Mouse (Mus musculus) heart, embryonic 15.5 days (tissue): ENCODE measurements around the gene Ppp1r9b. TPM values are rescaled to one million over a fixed set of nuclear protein-coding genes. Genes with fewer than 3 reads are reported as not detected.

Experiments
- ATAC-seq: fragments of 200-750 bp; cut with Nextera tagmentation; replicated peaks from 2 replicates; pipeline ENCODE4 v1.8.0; 2017; ENCODE audit warnings: low read depth, moderate TSS enrichment; ENCODE audit not compliant: insufficient number of reproducible peaks, insufficient read depth, low FRiP score
- H3K27ac ChIP-seq: fragments of 300-500 bp; sonication (generic); 2 replicates; pipeline ENCODE4 v1.5.1; 2015; ENCODE audit warnings: mild to moderate bottlenecking, inconsistent platforms
- H3K27me3 ChIP-seq: fragments of 300-500 bp; sonication (generic); 2 replicates; pipeline ENCODE4 v1.6.1; 2015; ENCODE audit warnings: inconsistent platforms
- H3K36me3 ChIP-seq: fragments of 300-500 bp; sonication (generic); 2 replicates; pipeline ENCODE4 v1.6.1; 2015; ENCODE audit warnings: mild to moderate bottlenecking, inconsistent platforms
- H3K4me1 ChIP-seq: fragments of 300-500 bp; sonication (generic); replicated peaks from 2 replicates; pipeline ENCODE4 v1.6.1; 2015; ENCODE audit warnings: inconsistent platforms
- H3K4me2 ChIP-seq: fragments of 300-500 bp; sonication (generic); 2 replicates; pipeline ENCODE4 v1.6.1; 2015; ENCODE audit warnings: inconsistent platforms, mild to moderate bottlenecking, moderate library complexity
- H3K4me3 ChIP-seq: fragments of 300-500 bp; sonication (generic); 2 replicates; pipeline ENCODE4 v1.5.1; 2015; ENCODE audit warnings: mild to moderate bottlenecking, inconsistent platforms
- H3K9ac ChIP-seq: fragments of 300-500 bp; sonication (generic); 2 replicates; pipeline ENCODE4 v1.6.1; 2015; ENCODE audit warnings: mild to moderate bottlenecking, inconsistent platforms
- H3K9me3 ChIP-seq: fragments of 300-500 bp; sonication (generic); replicated peaks from 2 replicates; pipeline ENCODE4 v1.6.1; 2016; ENCODE audit warnings: inconsistent platforms
- WGBS: fragments of 180-500 bp; shearing (Covaris S2); methylation state at CpG from one replicate; pipeline ENCODE4 v1.1.7; 2015; ENCODE audit warnings: mixed read lengths; 5-methylcytosine and 5-hydroxymethylcytosine counted together
- polyA plus RNA-seq: library from polyadenylated mRNA; unstranded; fragments of >200 nt; fragmentation: Nextera tagmentation; extraction: Ambion mirVana; gene quantifications from 2 replicates; pipeline ENCODE4 v1.2.1, GENCODE M21; 2015

The Ppp1r9b gene
- polyA plus RNA-seq, 1 experiment from 2014 or later, result 5.0 TPM

DNA sequence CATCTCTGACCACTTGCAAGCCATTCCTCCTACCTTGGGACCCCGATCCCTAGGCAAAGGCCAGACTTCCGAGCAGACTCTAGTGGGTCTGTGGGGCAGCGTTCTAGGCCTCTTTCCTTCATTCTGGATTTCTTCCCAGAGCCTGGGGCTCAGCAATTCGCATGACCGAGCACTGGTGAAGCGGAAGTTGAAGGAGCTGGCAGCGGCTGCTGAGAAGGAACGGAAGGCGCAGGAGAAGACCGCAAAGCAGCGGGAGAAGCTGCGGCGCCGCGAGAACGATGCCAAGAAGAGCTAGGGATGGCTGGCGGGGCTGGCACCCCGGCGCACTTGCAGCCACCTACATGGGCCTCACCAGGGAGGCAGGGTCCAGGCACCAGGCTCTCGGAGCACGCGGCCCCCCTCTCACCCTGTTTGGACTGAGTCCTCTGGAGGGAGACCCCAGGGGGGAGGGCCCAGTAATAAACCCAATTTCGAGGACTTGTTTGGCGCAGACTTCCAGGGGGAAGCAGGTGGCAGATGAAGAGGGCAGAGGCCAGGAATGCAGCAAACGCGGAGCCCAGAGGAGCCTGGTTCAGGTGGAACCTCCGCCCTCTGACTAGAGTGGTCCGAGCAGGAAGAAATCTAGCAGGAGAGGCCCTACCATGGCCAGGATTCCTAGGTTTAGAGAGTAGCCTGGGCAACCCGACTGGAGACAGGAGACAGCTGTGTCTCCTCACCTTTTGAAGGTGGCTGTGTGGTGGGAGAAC is 33.8 kb downstream of the Ppp1r9b start:
- Histone ChIP-seq H3K4me3 (no peak overlapping the region), H3K4me2 (no peak overlapping the region), H3K27me3 (peaks cover 6% of the 10 kb centered on the region), H3K9me3 (no peaks in the 10 kb centered on the region), H3K27ac (peak overlapping the region; percentile 31; the same call in 1 of the 2 replicates), H3K9ac (no peak overlapping the region), H3K36me3 (peaks cover 39% of the 10 kb centered on the region; the same call in 1 of the 2 replicates), H3K4me1 (0 out of 2 replicates have a peak, but pooled peaks cover 5% of the 10 kb centered on the region)
- ATAC-seq, result no peak
- WGBS, result 65% methylated on average over 29 of the region's 29 CpGs

- WGBS, result 82% methylated on average over 11 of the region's 11 CpGs
- Histone ChIP-seq H3K9ac (0 out of 2 replicates have a peak overlapping the region, but pooled peaks have one; percentile 11), H3K9me3 (no peaks in the 10 kb centered on the region), H3K4me2 (no peak overlapping the region), H3K27me3 (no peaks in the 10 kb centered on the region), H3K4me1 (0 out of 2 replicates have a peak, but pooled peaks cover 5% of the 10 kb centered on the region), H3K4me3 (no peak overlapping the region), H3K27ac (peak overlapping the region; percentile 31; the same call in 1 of the 2 replicates), H3K36me3 (peaks cover 43% of the 10 kb centered on the region; the same call in 1 of the 2 replicates)
- no peak for ATAC-seq
These were observed 34.6 kb downstream of the Ppp1r9b start for GRCm38 (mm10) chr11:95025227-95026012.

- Histone ChIP-seq H3K9me3 (no peaks in the 10 kb centered on the region), H3K4me1 (0 out of 2 replicates have a peak, but pooled peaks cover 5% of the 10 kb centered on the region), H3K4me2 (no peak overlapping the region), H3K27me3 (no peaks in the 10 kb centered on the region), H3K27ac (no peak overlapping the region), H3K9ac (no peak overlapping the region), H3K36me3 (peaks cover 48% of the 10 kb centered on the region; the same call in 1 of the 2 replicates), H3K4me3 (no peak overlapping the region)
- ATAC-seq, result 0 out of 2 replicates have a peak, but pooled peaks have one; percentile 12
- 69% methylated on average over 6 of the region's 6 CpGs for WGBS
These were observed 35.3 kb downstream of the Ppp1r9b start for GRCm38 (mm10) chr11:95026090-95026542.

DNA sequence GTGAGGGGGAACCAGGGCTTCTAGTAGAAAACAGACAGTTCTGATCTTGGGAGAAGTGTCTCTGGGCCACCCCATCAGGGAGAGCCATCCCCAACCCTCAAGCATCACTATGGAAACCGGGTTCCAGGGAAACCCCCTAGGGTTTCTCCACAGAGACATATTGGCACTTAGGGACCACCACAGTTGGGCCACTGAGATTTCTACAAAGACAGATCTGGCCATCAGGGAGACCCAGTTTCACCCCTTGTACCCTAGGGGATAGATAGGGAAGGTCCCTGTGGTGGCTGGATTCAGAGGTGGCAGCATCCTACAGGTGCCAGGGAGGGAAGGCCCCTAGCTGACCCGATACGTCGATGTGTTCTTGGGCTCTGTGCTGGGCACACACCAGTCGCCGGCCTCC is 36.0 kb downstream of the Ppp1r9b start:
- ATAC-seq, result no peak
- Histone ChIP-seq H3K4me1 (0 out of 2 replicates have a peak, but pooled peaks cover 5% of the 10 kb centered on the region), H3K27me3 (no peaks in the 10 kb centered on the region), H3K27ac (no peak overlapping the region), H3K9me3 (no peaks in the 10 kb centered on the region), H3K4me2 (no peak overlapping the region), H3K4me3 (no peak overlapping the region), H3K9ac (no peak overlapping the region), H3K36me3 (peaks cover 54% of the 10 kb centered on the region; the same call in 1 of the 2 replicates)
- WGBS, result 85% methylated on average over 6 of the region's 6 CpGs

GRCm38 (mm10) chr11:95027850-95028470 is 37.1 kb downstream of the Ppp1r9b start:
- Histone ChIP-seq H3K36me3 (peaks cover 57% of the 10 kb centered on the region; the same call in 1 of the 2 replicates), H3K4me3 (no peak overlapping the region), H3K27ac (no peak overlapping the region), H3K9ac (no peak overlapping the region), H3K4me1 (0 out of 2 replicates have a peak, but pooled peaks cover 5% of the 10 kb centered on the region), H3K9me3 (no peaks in the 10 kb centered on the region), H3K4me2 (no peak overlapping the region), H3K27me3 (no peaks in the 10 kb centered on the region)
- ATAC-seq, result no peak
- 43% methylated on average over 13 of the region's 13 CpGs for WGBS

GRCm38 (mm10) chr11:95032945-95033344 is 42.1 kb downstream of the Ppp1r9b start:
- no peaks in the 10 kb centered on the region for H3K9me3 ChIP-seq
- H3K4me3 ChIP-seq, result no peak overlapping the region
- H3K36me3 ChIP-seq, result peaks cover 48% of the 10 kb centered on the region
- no peak for ATAC-seq
- no peak overlapping the region for H3K4me2 ChIP-seq
- no peaks in the 10 kb centered on the region for H3K27me3 ChIP-seq
- 43% methylated on average over 6 of the region's 6 CpGs for WGBS
- no peak overlapping the region for H3K9ac ChIP-seq
- peaks cover 10% of the 10 kb centered on the region for H3K4me1 ChIP-seq
- no peak overlapping the region for H3K27ac ChIP-seq

GRCm38 (mm10) chr11:95033617-95034016 is 42.8 kb downstream of the Ppp1r9b start:
- no peak overlapping the region for H3K4me2 ChIP-seq

DNA sequence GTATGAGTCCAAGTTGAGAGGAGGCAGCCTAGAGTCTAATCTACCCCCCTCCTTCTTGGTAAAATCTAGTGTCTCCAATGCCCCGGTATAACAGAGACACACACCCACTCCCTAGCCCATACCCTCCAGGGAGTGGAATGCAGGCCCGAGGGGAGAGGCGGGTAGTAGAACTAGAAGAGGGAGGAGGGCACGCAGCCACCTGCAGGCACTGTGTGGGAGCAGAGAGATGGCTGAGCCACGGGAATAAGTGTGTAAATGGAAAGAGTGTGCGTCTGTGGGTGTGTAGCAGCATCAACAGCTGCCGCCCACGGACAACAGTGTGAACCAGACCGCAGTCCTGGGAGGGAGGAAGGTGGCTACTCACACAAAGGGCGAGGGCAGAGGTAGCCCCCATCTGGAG is 44.1 kb downstream of the Ppp1r9b start:
- Histone ChIP-seq H3K4me3 (no peak overlapping the region), H3K9me3 (no peaks in the 10 kb centered on the region), H3K4me2 (no peak overlapping the region), H3K27ac (no peak overlapping the region), H3K36me3 (peaks cover 50% of the 10 kb centered on the region), H3K4me1 (peaks cover 13% of the 10 kb centered on the region), H3K9ac (no peak overlapping the region), H3K27me3 (no peaks in the 10 kb centered on the region)
- WGBS, result 63% methylated on average over 10 of the region's 10 CpGs
- ATAC-seq, result no peak

More at GRCm38 (mm10) chr11:95033617-95034016, 42.8 kb downstream of the Ppp1r9b start:
- peaks cover 49% of the 10 kb centered on the region for H3K36me3 ChIP-seq
- no peak overlapping the region for H3K4me3 ChIP-seq
- no peak for ATAC-seq
- 22% methylated on average over 14 of the region's 14 CpGs for WGBS
- peaks cover 10% of the 10 kb centered on the region for H3K4me1 ChIP-seq
- no peak overlapping the region; the same call in 1 of the 2 replicates for H3K9ac ChIP-seq
- H3K27me3 ChIP-seq, result no peaks in the 10 kb centered on the region
- H3K27ac ChIP-seq, result no peak overlapping the region
- H3K9me3 ChIP-seq, result no peaks in the 10 kb centered on the region

DNA sequence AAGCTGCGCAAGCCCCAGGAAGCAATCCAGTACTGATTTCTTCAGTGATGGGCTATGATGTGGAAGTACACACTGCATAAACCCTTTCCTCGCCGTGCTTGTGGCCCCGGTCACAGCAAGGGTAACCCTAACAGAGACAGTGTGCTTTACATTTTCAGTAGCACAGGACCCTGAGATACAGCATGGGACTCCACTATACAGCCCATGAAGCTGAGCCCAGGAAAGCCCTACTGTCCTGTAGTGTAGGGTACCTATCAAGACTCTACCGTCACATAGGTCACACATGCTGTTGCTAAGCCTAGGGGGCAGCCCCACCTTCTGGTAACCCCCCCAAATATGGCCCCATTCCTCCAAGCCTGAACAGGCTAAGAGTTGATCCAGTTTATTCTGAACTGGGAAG is 45.7 kb downstream of the Ppp1r9b start:
- Histone ChIP-seq H3K36me3 (peaks cover 40% of the 10 kb centered on the region), H3K4me3 (no peak overlapping the region), H3K4me2 (no peak overlapping the region), H3K27ac (no peak overlapping the region), H3K9me3 (no peaks in the 10 kb centered on the region), H3K4me1 (peaks cover 21% of the 10 kb centered on the region), H3K27me3 (no peaks in the 10 kb centered on the region), H3K9ac (no peak overlapping the region)
- WGBS, result 95% methylated on average over 5 of the region's 5 CpGs
- ATAC-seq, result no peak

GRCm38 (mm10) chr11:95037306-95037705 is 46.5 kb downstream of the Ppp1r9b start:
- H3K36me3 ChIP-seq, result peaks cover 32% of the 10 kb centered on the region
- no peak overlapping the region for H3K4me2 ChIP-seq
- no peak overlapping the region for H3K4me3 ChIP-seq
- no peaks in the 10 kb centered on the region for H3K27me3 ChIP-seq
- 63% methylated on average over 6 of the region's 6 CpGs for WGBS
- ATAC-seq, result no peak
- H3K27ac ChIP-seq, result no peak overlapping the region
- H3K9me3 ChIP-seq, result no peaks in the 10 kb centered on the region
- H3K9ac ChIP-seq, result no peak overlapping the region; the same call in 1 of the 2 replicates
- peaks cover 27% of the 10 kb centered on the region for H3K4me1 ChIP-seq
